Mouse (Mus musculus): ENCODE data around the gene 5730455P16Rik. TPM values are rescaled to one million over a fixed set of nuclear protein-coding genes. Genes with fewer than 3 reads are reported as not detected.
"Not testable (repeated sequence)": the region's sequence is repeated elsewhere in the genome, so short reads cannot be mapped to it uniquely, and the experiment has no call there.

Gene 5730455P16Rik
- polyA plus RNA-seq, 1 experiment, result 15.9 TPM

DNA sequence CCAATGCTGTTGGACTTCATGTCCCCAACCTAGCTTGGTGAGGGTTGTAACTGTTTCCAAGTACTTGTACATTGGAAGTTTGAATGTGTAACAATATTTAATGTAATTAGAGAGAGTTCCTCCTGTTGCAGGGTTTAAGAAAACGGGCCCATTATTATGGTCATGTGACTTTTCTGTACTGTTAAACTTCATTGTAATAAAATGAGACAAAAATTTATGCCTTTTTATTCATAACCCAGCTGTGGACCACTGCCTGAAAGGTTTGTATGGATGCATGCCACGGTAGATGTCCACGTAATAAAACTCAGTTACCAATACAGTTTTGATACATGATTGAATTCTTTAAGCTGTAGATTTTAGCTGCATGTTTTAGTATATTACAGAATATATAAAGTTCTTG is 18.1 kb upstream of the 5730455P16Rik start:
- DNase-seq (ENCODE audit: low read depth), result no peak
- no peak for TF ChIP-seq CTCF (IDR thresholded peaks at IDR 0.05; ENCODE audit: borderline replicate concordance, extremely low read depth, insufficient read depth, insufficient read length)
- no peak for TF ChIP-seq POLR2A (IDR thresholded peaks at IDR 0.05; ENCODE audit: borderline replicate concordance, extremely low read depth, insufficient read depth, insufficient read length, poor library complexity, severe bottlenecking)

DNA sequence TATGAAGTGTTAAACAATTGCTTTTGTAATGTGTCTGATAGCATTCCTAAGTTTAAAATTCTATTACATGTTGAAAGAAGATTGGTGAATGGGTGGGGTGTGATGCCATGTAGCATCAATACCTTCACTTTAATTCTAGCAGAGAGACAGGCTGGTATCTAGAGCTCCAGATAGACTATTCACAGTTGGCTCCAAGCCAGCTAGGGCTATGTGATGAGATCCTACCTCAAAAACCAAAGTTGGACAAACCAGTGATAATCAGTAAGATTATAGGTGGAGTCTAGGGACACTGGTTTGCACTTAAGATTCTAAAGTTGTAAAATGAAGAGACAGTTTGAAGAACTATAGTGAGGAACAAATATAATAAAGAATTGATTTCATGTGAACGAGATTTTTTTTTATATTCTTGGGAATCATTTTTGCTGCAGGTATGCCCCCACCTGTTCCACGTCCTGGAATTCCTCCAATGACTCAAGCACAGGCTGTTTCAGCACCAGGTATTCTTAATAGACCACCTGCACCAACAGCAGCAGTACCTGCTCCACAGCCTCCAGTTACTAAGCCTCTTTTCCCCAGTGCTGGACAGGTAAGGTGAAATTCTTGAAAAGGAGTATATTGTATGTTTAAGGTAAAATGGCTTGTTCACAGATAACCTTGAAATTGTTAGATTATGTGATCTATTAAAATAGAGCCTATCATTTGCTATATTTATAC is 13.7 kb upstream of the 5730455P16Rik start:
- no peak for DNase-seq (ENCODE audit: low read depth)
- no peak for TF ChIP-seq POLR2A (IDR thresholded peaks at IDR 0.05; ENCODE audit: borderline replicate concordance, extremely low read depth, insufficient read depth, insufficient read length, poor library complexity, severe bottlenecking)
- TF ChIP-seq CTCF (IDR thresholded peaks at IDR 0.05; ENCODE audit: borderline replicate concordance, extremely low read depth, insufficient read depth, insufficient read length), result no peak

DNA sequence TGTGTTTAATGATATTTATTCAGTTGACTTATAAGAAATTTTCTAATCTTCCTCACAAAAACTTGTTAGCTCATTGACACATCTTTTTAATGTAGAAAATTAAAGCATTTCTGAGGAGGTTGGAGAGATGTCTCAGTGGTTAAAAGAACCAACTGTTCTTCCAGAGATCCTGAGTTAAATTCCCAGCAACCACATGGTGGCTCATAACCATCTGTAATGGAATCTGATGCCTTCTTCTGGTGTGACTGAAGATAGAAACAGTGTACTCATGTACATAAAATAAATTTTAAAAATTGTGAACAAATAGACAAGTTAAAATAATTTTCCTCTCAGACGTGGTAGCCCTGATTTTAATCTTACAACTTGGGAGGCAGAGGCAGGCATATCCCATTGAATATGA is 12.1 kb upstream of the 5730455P16Rik start:
- no peak for DNase-seq (ENCODE audit: low read depth)
- TF ChIP-seq POLR2A (IDR thresholded peaks at IDR 0.05; ENCODE audit: borderline replicate concordance, extremely low read depth, insufficient read depth, insufficient read length, poor library complexity, severe bottlenecking) (no peak), CTCF (IDR thresholded peaks at IDR 0.05; ENCODE audit: borderline replicate concordance, extremely low read depth, insufficient read depth, insufficient read length) (no peak)

DNA sequence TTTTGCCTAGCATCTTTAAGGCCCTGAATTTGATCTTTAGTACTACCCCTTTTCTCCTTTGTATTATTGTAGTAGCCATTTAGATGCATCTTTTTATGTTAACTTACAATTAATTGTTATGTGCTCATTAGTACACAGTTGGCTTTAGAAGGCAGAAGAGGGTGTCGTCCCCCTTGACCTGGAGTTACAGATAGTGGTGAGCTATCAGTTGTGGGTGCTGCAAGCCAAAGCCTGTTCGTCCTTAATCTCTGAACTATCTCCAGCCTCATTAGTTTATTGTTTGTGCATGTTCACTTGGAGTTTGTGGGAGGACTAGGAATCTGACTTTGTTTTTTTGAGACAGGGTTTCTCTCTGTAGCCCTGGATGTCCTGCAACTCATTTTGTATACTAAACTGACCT is 9.0 kb upstream of the 5730455P16Rik start:
- TF ChIP-seq POLR2A (IDR thresholded peaks at IDR 0.05; ENCODE audit: borderline replicate concordance, extremely low read depth, insufficient read depth, insufficient read length, poor library complexity, severe bottlenecking) (no peak), CTCF (IDR thresholded peaks at IDR 0.05; ENCODE audit: borderline replicate concordance, extremely low read depth, insufficient read depth, insufficient read length) (no peak)
- no peak for DNase-seq (ENCODE audit: low read depth)

DNA sequence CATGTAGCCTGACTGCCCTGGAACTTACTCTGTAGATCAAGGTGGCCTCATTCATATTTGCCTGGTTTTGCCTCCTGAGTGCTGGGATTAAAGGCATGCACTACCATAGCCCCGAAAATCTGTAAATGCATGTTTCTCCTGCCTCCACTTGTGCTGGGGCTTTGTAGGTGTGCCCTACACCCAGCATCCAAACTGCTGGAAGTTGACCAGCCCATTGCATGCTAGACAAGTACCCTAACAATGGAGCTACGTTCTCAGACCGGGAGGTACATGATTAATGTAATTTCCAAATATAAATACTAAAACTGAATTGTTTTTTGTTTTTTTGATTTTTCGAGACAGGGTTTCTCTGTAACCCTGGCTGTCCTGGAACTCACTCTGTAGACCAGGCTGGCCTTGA is 7.2 kb upstream of the 5730455P16Rik start:
- TF ChIP-seq CTCF (IDR thresholded peaks at IDR 0.05; ENCODE audit: borderline replicate concordance, extremely low read depth, insufficient read depth, insufficient read length) (no peak), POLR2A (IDR thresholded peaks at IDR 0.05; ENCODE audit: borderline replicate concordance, extremely low read depth, insufficient read depth, insufficient read length, poor library complexity, severe bottlenecking) (no peak)
- DNase-seq (ENCODE audit: low read depth), result no peak

DNA sequence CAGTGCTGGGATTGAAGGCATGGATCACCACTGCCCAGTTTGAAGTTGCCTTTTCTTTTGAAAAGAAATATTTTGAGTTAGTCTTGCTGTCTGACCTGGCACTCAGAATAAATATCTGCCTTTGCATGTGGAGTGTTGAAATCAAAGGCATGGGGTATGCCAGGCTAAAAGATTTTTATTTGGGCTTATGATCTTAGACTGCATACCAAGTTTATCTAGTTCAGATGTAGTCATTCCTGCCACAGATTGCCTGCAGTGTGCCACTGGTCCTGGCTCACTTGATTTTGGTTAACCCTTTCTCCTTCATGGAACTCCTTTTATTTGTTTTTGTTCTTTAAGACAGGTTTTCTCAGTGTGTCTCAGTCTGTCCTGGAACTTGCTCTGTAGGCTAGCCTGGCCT is 6.6 kb upstream of the 5730455P16Rik start:
- DNase-seq (ENCODE audit: low read depth), result peak; percentile 19
- TF ChIP-seq CTCF (IDR thresholded peaks at IDR 0.05; ENCODE audit: borderline replicate concordance, extremely low read depth, insufficient read depth, insufficient read length) (no peak), POLR2A (IDR thresholded peaks at IDR 0.05; ENCODE audit: borderline replicate concordance, extremely low read depth, insufficient read depth, insufficient read length, poor library complexity, severe bottlenecking) (no peak)

DNA sequence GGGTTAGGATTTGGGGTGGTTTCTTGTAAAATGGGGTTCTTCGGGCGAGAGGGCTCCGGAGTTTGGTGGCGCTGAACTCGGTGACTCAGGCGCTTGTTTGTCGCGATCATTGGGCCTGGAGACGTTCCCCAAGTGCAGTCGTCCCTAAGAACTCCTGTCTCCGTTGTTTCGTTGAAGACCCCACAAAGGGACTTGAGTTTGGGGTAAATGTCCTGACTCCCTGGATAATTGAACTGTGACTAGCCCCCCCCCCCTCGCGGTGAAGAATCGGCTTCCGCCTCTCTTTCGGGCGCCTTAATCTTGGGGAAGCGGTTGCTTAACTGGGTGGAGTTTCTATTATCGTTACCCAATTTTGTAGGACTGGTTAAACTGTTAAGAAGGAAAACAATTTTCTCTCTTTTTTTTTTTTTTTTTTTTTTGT is 5.8 kb upstream of the 5730455P16Rik start:
- DNase-seq (ENCODE audit: low read depth), result no peak
- TF ChIP-seq POLR2A (IDR thresholded peaks at IDR 0.05; ENCODE audit: borderline replicate concordance, extremely low read depth, insufficient read depth, insufficient read length, poor library complexity, severe bottlenecking) (no peak), CTCF (IDR thresholded peaks at IDR 0.05; ENCODE audit: borderline replicate concordance, extremely low read depth, insufficient read depth, insufficient read length) (no peak)

DNA sequence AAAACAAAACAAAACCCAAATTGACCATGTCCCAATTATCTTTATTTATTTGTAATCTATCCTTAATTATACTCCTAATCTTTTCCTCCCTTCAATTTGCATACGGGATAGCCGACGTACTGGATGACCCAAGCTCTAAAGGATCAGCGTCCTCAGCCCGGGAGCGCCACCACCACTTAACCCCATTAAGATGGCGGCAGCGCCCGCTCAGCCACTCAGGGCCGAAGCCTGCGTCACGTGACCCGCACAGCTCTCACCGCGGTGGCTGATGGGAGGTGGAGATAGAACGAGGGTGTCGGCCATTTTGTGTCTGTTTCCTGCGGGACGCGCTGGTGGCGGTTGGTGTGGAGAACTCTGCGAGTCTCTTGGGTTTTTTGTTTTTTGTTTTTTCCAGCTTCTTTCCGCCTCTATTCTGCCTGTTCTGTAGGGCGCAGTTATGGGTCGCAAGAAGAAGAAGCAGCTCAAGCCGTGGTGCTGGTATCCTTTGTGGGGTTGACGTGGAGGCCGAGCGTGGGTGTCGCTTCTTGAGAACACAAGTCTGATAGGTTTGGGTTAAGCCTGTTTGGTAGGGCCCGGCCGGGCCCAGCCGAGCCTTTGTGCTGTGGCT is 5.3 kb upstream of the 5730455P16Rik start, which contains the start of gene Zfp207:
Gene Zfp207 (plus strand): TSS at position 261 of the 607 bp plus-strand sequence.
- DNase-seq (ENCODE audit: low read depth), result peak; percentile 99
- peak; percentile 93; the same call in 1 of the 2 replicates for TF ChIP-seq POLR2A (IDR thresholded peaks at IDR 0.05; ENCODE audit: borderline replicate concordance, extremely low read depth, insufficient read depth, insufficient read length, poor library complexity, severe bottlenecking)
- TF ChIP-seq CTCF (IDR thresholded peaks at IDR 0.05; ENCODE audit: borderline replicate concordance, extremely low read depth, insufficient read depth, insufficient read length), result no peak

DNA sequence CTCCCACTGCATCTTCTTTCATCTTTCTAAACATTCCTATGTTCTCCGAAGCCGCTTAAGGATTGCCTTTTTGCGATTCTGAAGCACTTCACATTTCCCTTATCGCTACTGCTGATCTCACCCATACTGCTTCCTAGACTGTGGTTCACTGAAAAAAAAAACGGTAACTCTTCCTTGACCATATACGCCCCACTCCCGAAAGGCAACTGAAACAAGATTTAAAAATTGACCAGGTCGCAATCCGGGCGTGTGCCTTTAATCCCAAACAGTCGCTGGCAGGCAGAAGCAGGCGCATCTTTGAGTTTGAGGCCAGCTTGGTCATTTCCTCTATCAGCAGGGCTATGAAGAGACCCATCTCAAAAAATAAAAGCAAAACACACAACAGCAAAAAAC is 4.8 kb upstream of the 5730455P16Rik start:
- DNase-seq (ENCODE audit: low read depth), result peak; percentile 60
- TF ChIP-seq CTCF (IDR thresholded peaks at IDR 0.05; ENCODE audit: borderline replicate concordance, extremely low read depth, insufficient read depth, insufficient read length) (no peak), POLR2A (IDR thresholded peaks at IDR 0.05; ENCODE audit: borderline replicate concordance, extremely low read depth, insufficient read depth, insufficient read length, poor library complexity, severe bottlenecking) (no peak)

DNA sequence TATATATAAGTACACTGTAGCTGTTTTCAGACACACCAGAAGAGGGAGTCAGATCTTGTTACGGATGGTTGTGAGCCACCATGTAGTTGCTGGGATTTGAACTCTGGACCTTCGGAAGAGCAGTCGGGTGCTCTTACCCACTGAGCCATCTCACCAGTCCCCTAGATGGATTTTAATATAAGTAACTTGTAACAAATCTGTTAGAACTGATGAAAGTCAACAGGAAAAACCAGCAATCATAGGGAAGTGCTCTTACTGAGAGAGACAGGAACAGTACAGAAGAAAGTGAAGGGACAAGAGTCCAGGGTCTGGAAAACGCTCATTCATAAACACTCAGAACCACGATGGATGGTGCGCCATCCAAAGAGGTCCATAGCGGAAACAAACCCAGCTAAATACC is 1.4 kb upstream of the 5730455P16Rik start:
- DNase-seq (ENCODE audit: low read depth), result not testable (repeated sequence)

DNA sequence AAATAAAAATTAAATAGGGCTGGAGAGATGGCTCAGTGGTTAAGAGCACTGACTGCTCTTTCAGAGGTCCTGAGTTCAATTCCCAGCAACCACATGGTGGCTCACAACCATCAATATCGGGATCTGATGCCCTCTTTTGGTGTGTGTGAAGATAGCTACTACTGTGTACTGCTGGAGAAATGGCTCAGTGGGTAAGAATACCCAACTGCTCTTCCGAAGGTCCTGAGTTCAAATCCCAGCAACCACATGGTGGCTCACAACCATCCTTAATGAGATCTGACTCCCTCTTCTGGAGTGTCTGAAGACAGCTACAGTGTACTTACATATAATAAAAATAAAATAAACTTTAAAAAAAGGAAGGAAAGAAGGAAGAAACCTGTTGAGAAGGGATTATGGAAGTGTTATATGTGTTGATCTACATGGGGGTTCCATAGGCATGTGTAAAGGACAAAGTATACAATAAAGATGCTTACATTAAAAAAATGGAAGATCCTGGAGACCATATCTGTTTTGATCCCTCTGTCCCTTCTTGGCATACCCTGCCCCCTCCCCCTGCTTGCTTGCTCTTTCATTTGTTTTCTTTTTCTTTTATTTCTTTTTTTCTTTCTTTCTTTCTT is 726 bp upstream of the 5730455P16Rik start:
- DNase-seq (ENCODE audit: low read depth), result not testable (repeated sequence)

DNA sequence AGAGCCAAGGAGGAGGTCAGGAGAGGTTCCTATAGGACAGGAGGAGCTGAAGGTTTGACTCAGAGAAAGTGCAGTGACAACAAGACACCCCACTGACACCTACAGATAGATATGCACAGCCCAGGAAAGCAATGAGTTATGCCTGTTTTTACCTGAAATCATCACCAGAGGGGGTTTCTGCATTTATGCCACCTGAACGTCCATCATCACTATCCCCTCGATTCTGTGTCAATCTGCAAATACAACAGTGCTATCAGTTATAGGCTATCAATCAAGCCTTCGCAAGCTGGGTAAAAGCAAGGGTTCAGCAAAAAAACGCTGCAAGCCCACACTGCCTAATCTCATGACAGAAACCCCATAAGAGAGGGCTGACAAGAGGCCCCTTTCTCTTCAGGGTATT is 1.2 kb downstream of the 5730455P16Rik start:
- DNase-seq (ENCODE audit: low read depth), result no peak
- TF ChIP-seq CTCF (IDR thresholded peaks at IDR 0.05; ENCODE audit: borderline replicate concordance, extremely low read depth, insufficient read depth, insufficient read length), result no peak; the same call in 1 of the 2 replicates
- TF ChIP-seq POLR2A (IDR thresholded peaks at IDR 0.05; ENCODE audit: borderline replicate concordance, extremely low read depth, insufficient read depth, insufficient read length, poor library complexity, severe bottlenecking), result no peak

Measured in brain, embryonic 14.5 days (tissue).